Mouse (Mus musculus) kidney, embryonic 14.5 days (tissue): ENCODE results near the gene Tmc7. TPM values are rescaled to one million over a fixed set of nuclear protein-coding genes. Genes with fewer than 3 reads are reported as not detected.
A peak's percentile ranks its signal among the peaks of the same experiment; 100 is the strongest.

Experiments used
- ATAC-seq: fragments of 200-750 bp; cut with Nextera tagmentation; 2 replicates; pipeline ENCODE4 v1.8.0; 2017; ENCODE audit warnings: moderate number of reproducible peaks, mild to moderate bottlenecking, moderate TSS enrichment, moderate library complexity; ENCODE audit not compliant: low FRiP score, low TSS enrichment
- H3K27ac ChIP-seq: fragments of 300-500 bp; sonication (generic); 2 replicates; pipeline ENCODE4 v1.5.1; 2014; ENCODE audit warnings: low read depth, mild to moderate bottlenecking, low read length, moderate library complexity, mixed read lengths
- H3K27me3 ChIP-seq: fragments of 300-500 bp; sonication (generic); 2 replicates; pipeline ENCODE4 v1.6.1; 2014; ENCODE audit warnings: mild to moderate bottlenecking, low read length; ENCODE audit not compliant: control insufficient read depth, insufficient read depth
- H3K36me3 ChIP-seq: fragments of 300-500 bp; sonication (generic); 2 replicates; pipeline ENCODE4 v1.6.1; 2014; ENCODE audit warnings: low read length, mixed read lengths; ENCODE audit not compliant: control insufficient read depth, insufficient read depth
- H3K4me1 ChIP-seq: fragments of 300-500 bp; sonication (generic); 2 replicates; pipeline ENCODE4 v1.6.1; 2014; ENCODE audit warnings: low read length, mixed read lengths; ENCODE audit not compliant: control insufficient read depth, insufficient read depth
- H3K4me2 ChIP-seq: fragments of 300-500 bp; sonication (generic); replicated peaks from 2 replicates; pipeline ENCODE4 v1.6.1; 2014; ENCODE audit warnings: low read depth, mild to moderate bottlenecking, low read length
- H3K4me3 ChIP-seq: fragments of 300-500 bp; sonication (generic); 2 replicates; pipeline ENCODE4 v1.5.1; 2014; ENCODE audit warnings: mild to moderate bottlenecking, low read length
- H3K9ac ChIP-seq: fragments of 300-500 bp; sonication (generic); 2 replicates; pipeline ENCODE4 v1.6.1; 2014; ENCODE audit warnings: low read depth, mild to moderate bottlenecking, low read length, moderate library complexity
- H3K9me3 ChIP-seq: fragments of 300-500 bp; sonication (generic); 2 replicates; pipeline ENCODE4 v1.6.1; 2016; ENCODE audit warnings: low read length; ENCODE audit not compliant: control insufficient read depth
- WGBS: fragments of 180-500 bp; shearing (Covaris S2); extraction: QIAGEN DNeasy Blood & Tissue Kit; methylation state at CpG from one replicate; pipeline ENCODE4 v1.1.7; 2014; 5-methylcytosine and 5-hydroxymethylcytosine counted together
- polyA plus RNA-seq: library from polyadenylated mRNA; unstranded; fragments of >200 nt; fragmentation: Nextera tagmentation; extraction: Ambion mirVana; gene quantifications from 2 replicates; pipeline ENCODE4 v1.2.1, GENCODE M21; 2014

The Tmc7 gene
- polyA plus RNA-seq, 1 experiment from 2014 or later = 2.7 TPM

DNA sequence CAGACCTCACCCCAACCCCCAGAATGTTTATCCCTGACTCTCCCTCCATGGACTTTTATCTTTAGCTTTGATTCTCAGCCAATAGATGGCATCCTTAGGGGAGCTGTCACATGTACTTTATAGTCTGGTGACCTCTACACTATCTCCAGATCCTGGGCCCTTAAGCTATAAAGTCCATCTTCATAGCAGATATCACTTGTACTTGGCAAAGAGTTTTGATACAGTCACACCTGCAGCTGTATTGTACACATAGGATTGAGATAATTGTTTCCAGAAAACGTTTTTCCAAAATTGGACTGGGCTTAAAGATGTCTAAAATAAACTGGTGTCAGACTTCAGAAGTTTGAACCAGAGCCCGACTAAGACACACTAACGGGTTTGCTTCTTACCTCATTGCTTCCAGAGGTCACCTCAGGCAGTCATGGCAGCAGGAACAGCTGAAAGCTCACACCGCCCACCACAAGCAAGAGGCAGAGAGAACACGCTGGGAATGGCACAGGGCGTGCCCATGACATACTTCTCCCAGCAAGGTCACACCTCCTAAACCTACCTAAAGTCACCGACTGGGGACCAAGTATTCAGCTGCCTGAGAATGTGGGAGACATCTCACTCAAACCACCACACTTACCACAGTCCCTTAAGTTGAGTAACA, 84.6 kb downstream of the Tmc7 start:
- Histone ChIP-seq H3K36me3 (no peaks in the 10 kb centered on the region), H3K4me1 (no peaks in the 10 kb centered on the region), H3K27ac (no peak overlapping the region), H3K27me3 (no peaks in the 10 kb centered on the region), H3K9ac (no peak overlapping the region), H3K4me3 (no peak overlapping the region), H3K4me2 (no peak overlapping the region), H3K9me3 (peaks cover 4% of the 10 kb centered on the region; the same call in 1 of the 2 replicates)
- WGBS = 61% methylated on average over 7 of the region's 7 CpGs
- no peak for ATAC-seq

GRCm38 (mm10) chr7:118498984-118499783, 85.4 kb downstream of the Tmc7 start:
- no peak for ATAC-seq
- H3K27me3 ChIP-seq = no peaks in the 10 kb centered on the region
- WGBS = 82% methylated on average over 12 of the region's 12 CpGs

GRCm38 (mm10) chr7:118494892-118495579, 89.5 kb downstream of the Tmc7 start:
- H3K36me3 ChIP-seq = no peaks in the 10 kb centered on the region
- no peak for ATAC-seq
- no peak overlapping the region for H3K27ac ChIP-seq
- no peak overlapping the region for H3K4me2 ChIP-seq
- H3K27me3 ChIP-seq = peaks cover 16% of the 10 kb centered on the region
- peaks cover 4% of the 10 kb centered on the region; the same call in 1 of the 2 replicates for H3K9me3 ChIP-seq
- 80% methylated on average over 4 of the region's 4 CpGs for WGBS
- H3K9ac ChIP-seq = no peak overlapping the region
- H3K4me1 ChIP-seq = 0 out of 2 replicates have a peak, but pooled peaks cover 11% of the 10 kb centered on the region
- no peak overlapping the region for H3K4me3 ChIP-seq

More at GRCm38 (mm10) chr7:118498984-118499783, 85.4 kb downstream of the Tmc7 start:
- Histone ChIP-seq H3K36me3 (no peaks in the 10 kb centered on the region), H3K9me3 (peaks cover 4% of the 10 kb centered on the region; the same call in 1 of the 2 replicates), H3K9ac (no peak overlapping the region), H3K27ac (no peak overlapping the region), H3K4me2 (no peak overlapping the region), H3K4me1 (no peaks in the 10 kb centered on the region), H3K4me3 (no peak overlapping the region)

DNA sequence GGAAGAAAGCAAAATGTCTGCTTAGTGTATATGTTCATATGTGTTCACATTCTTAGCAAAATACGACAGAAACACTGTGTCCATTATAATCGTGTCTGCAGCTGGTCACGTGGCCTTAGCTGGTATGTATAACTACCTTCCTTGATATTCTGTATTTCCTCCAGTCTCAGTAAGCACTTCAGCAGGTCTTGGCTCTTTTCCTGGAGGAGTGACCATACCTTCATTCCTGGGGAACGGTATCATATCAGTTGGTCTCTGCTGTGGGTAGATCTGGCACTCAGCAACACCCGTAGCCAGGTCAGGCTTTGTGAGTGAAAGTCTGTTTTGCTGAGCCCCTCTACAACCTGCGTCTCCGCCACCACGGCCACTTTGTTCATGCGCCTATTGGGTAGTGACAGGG, 90.6 kb downstream of the Tmc7 start:
- Histone ChIP-seq H3K27ac (no peak overlapping the region), H3K27me3 (peaks cover 22% of the 10 kb centered on the region), H3K4me2 (no peak overlapping the region), H3K9me3 (peaks cover 4% of the 10 kb centered on the region; the same call in 1 of the 2 replicates), H3K4me1 (peaks cover 17% of the 10 kb centered on the region; the same call in 1 of the 2 replicates), H3K9ac (no peak overlapping the region), H3K36me3 (no peaks in the 10 kb centered on the region), H3K4me3 (no peak overlapping the region)
- 90% methylated on average over 9 of the region's 9 CpGs for WGBS
- ATAC-seq = no peak

GRCm38 (mm10) chr7:118491431-118492147, 92.9 kb downstream of the Tmc7 start, which contains the start of gene Itpripl2:
Gene Itpripl2, minus strand, starts transcription at chr7:118491975.
- WGBS = under 1% methylated on average over 46 of the region's 55 CpGs
- Histone ChIP-seq H3K27ac (peak within 1 kb of the TSS; percentile 86; the same call in 1 of the 2 replicates), H3K4me3 (peak within 1 kb of the TSS; percentile 75), H3K4me2 (peak within 1 kb of the TSS; percentile 84), H3K36me3 (no peaks in the 10 kb centered on the region; the same call in 1 of the 2 replicates), H3K4me1 (peaks cover 20% of the 10 kb centered on the region; the same call in 1 of the 2 replicates), H3K9ac (peak within 1 kb of the TSS; percentile 87), H3K9me3 (no peaks in the 10 kb centered on the region), H3K27me3 (peaks cover 22% of the 10 kb centered on the region)
- peak; percentile 85 for ATAC-seq

- H3K4me1 ChIP-seq = peaks cover 20% of the 10 kb centered on the region; the same call in 1 of the 2 replicates
- H3K4me3 ChIP-seq = peak overlapping the region; percentile 75
- peak overlapping the region; percentile 86; the same call in 1 of the 2 replicates for H3K27ac ChIP-seq
- peak overlapping the region; percentile 87 for H3K9ac ChIP-seq
- WGBS = 3% methylated on average over 58 of the region's 67 CpGs
- H3K36me3 ChIP-seq = no peaks in the 10 kb centered on the region; the same call in 1 of the 2 replicates
- peak overlapping the region; percentile 84 for H3K4me2 ChIP-seq
- peaks cover 22% of the 10 kb centered on the region for H3K27me3 ChIP-seq
- peak; percentile 32 for ATAC-seq
- H3K9me3 ChIP-seq = no peaks in the 10 kb centered on the region
These were observed 93.7 kb downstream of the Tmc7 start for GRCm38 (mm10) chr7:118490666-118491430.

DNA sequence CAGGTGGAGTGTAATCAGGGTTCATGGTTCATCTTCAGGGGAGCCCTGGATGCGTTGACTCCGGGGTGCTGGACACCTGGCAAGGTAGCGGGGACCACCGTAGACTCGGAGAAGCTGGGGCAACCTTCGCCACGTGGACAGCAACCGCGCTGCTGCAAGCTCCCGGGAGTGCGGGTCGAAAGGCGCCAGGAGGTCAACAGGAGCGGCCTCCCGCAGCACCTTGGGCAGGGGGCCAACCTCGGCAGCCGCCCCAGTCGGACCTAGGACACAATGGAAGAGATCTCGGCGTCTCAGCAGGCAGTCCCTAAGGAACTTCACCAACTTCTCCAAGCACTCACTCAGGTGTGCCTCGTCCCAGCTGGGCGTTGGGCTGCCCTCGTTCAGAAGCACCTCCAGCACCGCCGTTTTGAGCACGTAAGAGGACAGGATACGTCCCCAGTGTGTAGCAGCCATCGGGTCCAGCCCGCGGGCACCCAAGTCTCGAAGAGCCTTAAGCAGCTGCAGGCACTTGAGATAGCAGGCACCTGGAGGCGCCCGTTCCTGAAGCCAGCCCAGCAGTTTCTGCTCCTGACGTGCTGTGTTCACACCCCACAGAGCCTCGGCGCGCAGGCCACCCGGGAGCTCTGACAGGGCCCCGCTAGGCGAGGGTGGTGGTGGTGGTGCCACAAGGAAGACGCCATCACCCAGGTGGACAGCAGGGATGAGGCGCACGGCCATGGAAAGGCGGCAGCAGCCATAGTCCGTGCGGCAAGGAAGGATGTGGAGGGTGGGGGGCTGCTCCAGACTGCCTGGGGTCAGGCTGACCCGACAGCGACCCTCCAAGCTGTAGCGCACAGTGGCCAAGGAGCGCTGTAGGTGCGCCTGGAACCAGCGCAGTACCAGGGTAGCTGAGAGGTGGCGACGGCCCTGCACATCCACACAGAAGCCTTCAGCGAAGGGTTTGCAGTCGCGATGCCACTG, 94.5 kb downstream of the Tmc7 start:
- Histone ChIP-seq H3K9me3 (no peaks in the 10 kb centered on the region), H3K27me3 (peaks cover 22% of the 10 kb centered on the region), H3K36me3 (no peaks in the 10 kb centered on the region; the same call in 1 of the 2 replicates), H3K27ac (no peak overlapping the region), H3K4me3 (peak overlapping the region; percentile 75), H3K4me1 (peaks cover 20% of the 10 kb centered on the region; the same call in 1 of the 2 replicates), H3K9ac (peak overlapping the region; percentile 87; the same call in 1 of the 2 replicates), H3K4me2 (peak overlapping the region; percentile 84)
- ATAC-seq = peak; percentile 22; the same call in 1 of the 2 replicates
- WGBS = 29% methylated on average over 57 of the region's 57 CpGs
